Mouse (Mus musculus) urinary bladder, postnatal 0 days (tissue): ENCODE data around the gene Hao1. TPM values are rescaled to one million over a fixed set of nuclear protein-coding genes. Genes with fewer than 3 reads are reported as not detected.

Experiments used
- polyA plus RNA-seq: library from polyadenylated mRNA; unstranded; fragments of >200 nt; fragmentation: Nextera tagmentation; extraction: Ambion mirVana; gene quantifications from 2 replicates; pipeline ENCODE4 v1.2.1, GENCODE M21; 2015

Hao1 gene
- 0.18 TPM in 1 of 2 replicates, not detected in the other for polyA plus RNA-seq

DNA sequence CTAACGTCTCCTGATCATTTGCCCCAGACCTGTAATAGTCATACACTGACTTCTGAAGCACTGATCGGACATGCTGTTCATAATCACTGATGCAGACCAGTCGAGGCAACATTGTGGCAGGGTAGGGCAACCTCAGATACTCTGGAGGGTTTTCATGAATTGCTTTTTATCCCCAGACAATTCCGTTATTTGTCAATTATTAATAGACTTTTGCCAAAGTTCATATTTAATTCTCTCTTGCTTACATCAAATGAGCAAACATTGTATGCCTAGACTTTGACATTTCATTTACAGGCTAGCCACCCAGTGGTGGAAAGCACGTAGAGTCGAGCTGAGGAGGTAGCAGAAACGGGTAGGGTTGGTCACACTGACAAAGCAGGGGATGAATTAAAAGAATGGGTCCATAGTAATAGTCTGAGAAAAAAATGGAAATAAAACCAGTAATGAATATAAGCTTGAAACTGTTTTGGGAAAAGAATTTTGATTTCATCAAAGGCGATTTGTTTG lies at the start of gene Hao1:
Gene Hao1 (minus strand): TSS at position 148 of the 507 bp plus-strand sequence.

Other genes starting within 250 kb of the Hao1 start
- gene Tmx4, start 89.8 kb upstream of the Hao1 start, polyA plus RNA-seq = 8.1 and 10.2 TPM in 2 replicates
- gene Plcb1, start 231.7 kb upstream of the Hao1 start, polyA plus RNA-seq = 5.5 and 6.2 TPM in 2 replicates